Mouse (Mus musculus) brain, embryonic 14.5 days (tissue): ENCODE measurements around the gene Tamm41. TPM values are rescaled to one million over a fixed set of nuclear protein-coding genes. Genes with fewer than 3 reads are reported as not detected.

Experiments
- DNase-seq: peaks from one replicate; pipeline ENCODE4 v3.0.0-alpha.2; 2011; ENCODE audit warnings: low read depth
- CTCF ChIP-seq: fragments of 200-500 bp; IDR thresholded peaks from 2 replicates; pipeline ENCODE4 v1.5.1; 2012; ENCODE audit warnings: inconsistent platforms, mild to moderate bottlenecking, moderate library complexity, borderline replicate concordance; ENCODE audit not compliant: insufficient read depth, insufficient read length; ENCODE audit errors: extremely low read depth
- POLR2A ChIP-seq: fragments of 200-500 bp; IDR thresholded peaks from 2 replicates; pipeline ENCODE4 v1.6.1; 2012; ENCODE audit warnings: mild to moderate bottlenecking, inconsistent platforms, borderline replicate concordance; ENCODE audit not compliant: poor library complexity, insufficient read depth, insufficient read length, severe bottlenecking; ENCODE audit errors: extremely low read depth
- polyA plus RNA-seq: library from polyadenylated mRNA; depleted of rRNA; stranded (reverse); fragments of >200 nt; gene quantifications from 2 replicates; pipeline ENCODE4 v1.2.3, GENCODE M21; 2012; rRNA removed

The Tamm41 gene
- polyA plus RNA-seq, 1 experiment, result 38.6 TPM

DNA sequence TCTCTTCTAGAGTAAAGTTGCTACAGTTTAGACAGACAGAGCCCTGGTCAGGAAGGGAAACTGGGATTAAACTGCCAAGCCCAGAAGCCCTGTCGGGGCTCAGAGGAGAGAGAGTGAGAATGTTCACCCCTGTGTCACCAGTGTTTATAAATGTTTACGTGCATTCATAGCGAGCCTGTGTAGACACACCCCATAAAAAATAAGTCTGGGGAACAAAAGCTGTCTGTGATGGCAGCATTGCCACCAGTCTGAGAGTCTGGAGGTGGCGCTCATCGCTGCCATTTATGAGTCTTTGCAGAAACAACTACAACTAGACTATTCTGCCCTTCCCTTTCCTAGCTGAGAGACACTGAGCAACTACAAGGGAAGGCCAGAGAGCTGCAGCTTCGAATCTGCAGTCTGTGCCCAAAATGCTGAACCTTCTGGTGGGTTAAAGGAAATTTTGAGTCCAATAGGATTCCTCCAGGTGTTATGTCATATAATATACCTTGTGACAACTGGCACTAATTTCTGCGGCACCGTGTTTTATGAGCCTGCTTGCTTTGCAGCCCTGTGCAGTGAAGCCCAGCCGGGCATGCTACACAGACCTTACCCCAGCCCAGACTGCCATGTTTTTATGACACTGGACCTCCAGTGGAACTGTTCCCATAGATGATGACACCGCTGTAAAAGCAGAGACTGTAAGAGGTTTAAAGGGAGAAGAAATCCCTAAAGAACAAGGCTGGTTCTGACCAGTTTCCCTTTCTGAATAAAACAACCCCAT, 79.2 kb downstream of the Tamm41 start:
- TF ChIP-seq POLR2A (no peak), CTCF (no peak)
- no peak for DNase-seq

DNA sequence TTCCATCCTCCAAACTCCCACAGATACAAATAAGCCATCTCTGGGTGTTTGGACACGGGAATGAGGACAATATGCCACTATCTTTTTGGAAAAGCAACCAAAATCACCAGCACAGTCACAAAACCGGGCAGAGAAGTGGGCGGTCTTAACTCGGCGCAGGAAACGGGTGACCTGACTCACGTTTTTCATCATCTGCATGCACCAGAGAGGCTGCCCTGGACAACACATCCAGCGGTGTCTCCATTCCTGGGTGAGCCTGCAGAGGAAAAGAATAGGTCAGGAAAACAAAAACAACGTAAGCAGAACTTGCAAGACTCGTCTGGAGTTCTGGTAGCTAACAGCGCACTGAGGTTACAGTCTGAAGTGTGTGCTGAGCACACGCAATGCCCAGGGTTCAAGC, 79.9 kb downstream of the Tamm41 start:
- no peak for DNase-seq
- TF ChIP-seq CTCF (no peak), POLR2A (no peak)

DNA sequence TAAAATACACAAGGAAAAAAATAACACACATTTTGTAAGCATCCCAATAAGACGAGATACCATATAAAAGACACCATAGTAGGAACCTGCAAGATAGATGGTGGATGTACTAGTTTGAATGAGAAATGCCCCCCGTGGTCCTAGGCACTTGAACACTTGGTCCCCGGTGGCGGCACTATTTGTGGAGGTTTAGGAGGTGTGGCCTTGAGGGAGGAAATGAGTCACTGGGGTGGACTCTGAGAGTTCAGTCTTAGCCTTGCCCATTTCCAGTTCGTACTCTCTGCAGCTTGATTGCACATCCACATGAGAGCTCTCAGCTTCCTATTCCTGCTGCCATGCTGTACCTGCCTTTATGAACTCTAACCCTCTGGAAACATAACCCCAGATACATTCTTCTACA, 83.2 kb downstream of the Tamm41 start:
- DNase-seq, result no peak
- TF ChIP-seq POLR2A, result no peak
- no peak for TF ChIP-seq CTCF

Other genes with a start within 250 kb of the Tamm41 start
- 39.7 and 40.9 TPM in 2 replicates for gene Vgll4, start 67.9 kb downstream of the Tamm41 start, polyA plus RNA-seq
- gene Syn2, start 97.0 kb upstream of the Tamm41 start, polyA plus RNA-seq, result 47.5 and 51.2 TPM in 2 replicates
- not detected in 2 replicates for gene Gm17482, start 189.5 kb upstream of the Tamm41 start, polyA plus RNA-seq
- 1.9 and 5.7 TPM in 2 replicates for gene Timp4, start 214.3 kb upstream of the Tamm41 start, polyA plus RNA-seq